Mouse (Mus musculus) lung, adult 2 months (tissue): Measurements from ENCODE around the gene Olfr1057.

Source experiments
- CTCF ChIP-seq: fragments of 200-500 bp; IDR thresholded peaks from 2 replicates; pipeline ENCODE4 v1.5.1; 2011; ENCODE audit warnings: mild to moderate bottlenecking, low read length, control low read depth; ENCODE audit not compliant: insufficient read depth
- POLR2A ChIP-seq: fragments of 200-500 bp; IDR thresholded peaks from 2 replicates; pipeline ENCODE4 v1.6.1; 2011; ENCODE audit warnings: low read depth, mild to moderate bottlenecking, control low read depth, low read length, borderline replicate concordance; ENCODE audit errors: extremely low read depth

DNA sequence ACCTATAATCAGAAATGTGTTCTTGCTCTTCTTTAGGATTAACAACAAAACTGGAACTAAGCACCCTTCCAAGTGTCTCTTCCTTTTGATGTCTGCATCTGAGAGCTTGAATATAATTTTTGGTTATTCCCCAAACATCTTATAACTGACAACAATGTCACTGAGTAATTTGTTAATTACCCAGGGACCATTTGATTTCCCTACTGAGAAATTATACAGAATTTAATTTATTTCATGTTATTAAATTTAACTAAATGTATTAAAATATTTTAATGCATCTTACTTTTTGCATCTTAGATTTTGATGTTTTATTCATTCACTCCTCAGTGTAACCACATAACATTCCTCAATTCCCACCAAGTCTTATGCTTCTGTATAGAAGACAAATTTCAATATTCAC is 15.8 kb downstream of the Olfr1057 start, which contains the start of gene Olfr1056:
- TF ChIP-seq POLR2A (no peak), CTCF (no peak)
